In the genomic region with DNA sequence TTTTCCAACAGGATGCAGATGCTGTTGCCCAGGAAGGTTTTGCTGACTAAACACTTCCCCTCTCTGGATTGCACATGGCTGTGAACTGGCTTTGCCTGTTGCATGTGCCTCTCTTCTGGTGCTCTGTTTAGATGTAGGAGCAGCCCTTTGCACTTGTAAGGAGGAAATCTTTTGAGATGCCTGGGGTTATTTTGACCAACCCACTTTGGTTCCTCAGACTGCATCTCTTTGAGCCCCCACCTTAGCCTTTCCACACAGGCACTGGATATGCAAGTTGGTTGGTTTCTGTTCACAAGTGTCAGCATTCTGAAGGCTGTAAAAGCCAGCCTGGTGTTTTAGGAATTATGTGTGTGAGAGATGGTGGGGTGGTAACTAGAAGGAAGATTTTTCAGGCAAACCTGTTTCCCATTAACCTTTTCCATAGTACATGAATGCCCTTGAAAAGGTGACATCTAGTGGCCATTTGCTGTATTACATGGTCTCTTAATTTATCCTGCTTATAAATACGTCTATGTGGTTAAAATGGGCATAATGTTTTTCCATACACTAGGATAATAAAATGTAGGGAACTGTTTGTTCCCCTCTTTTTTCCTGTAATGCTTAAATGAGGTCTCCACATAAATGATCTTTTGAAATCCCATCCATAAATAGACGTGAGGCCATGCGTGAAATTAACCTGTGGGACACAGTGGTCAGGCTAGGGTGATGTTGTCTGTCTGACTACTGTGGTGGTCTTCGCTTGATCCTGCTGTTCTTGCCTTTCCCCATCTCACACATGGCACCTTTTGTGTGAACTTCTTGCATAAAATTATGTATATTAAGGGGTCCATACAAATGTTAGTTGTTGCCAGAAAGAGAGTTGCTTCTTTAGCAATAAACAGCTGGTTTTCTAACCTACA, we compare ENCODE assay signal across 8 mouse cellular contexts. TPM values are rescaled to one million over a fixed set of nuclear protein-coding genes. Genes with fewer than 3 reads are reported as not detected.
DNase-seq lines count a peak whose midpoint lies in the region; ATAC-seq and TF ChIP-seq lines count a peak whose summit lies in the region.
"Had no signal": no experiment of that assay in that cellular context is flagged by ENCODE, and none has a peak within 500 bp of the region (broad histone marks: within the 10 kb centered on the region; RNA-seq: fewer than 3 reads in every experiment).

No protein-coding gene starts in this region.

- 65% methylated on average over 4 of the region's 4 CpGs for WGBS in lung, adult 2 months
- WGBS in hindbrain, embryonic 15.5 days, result 65% methylated on average over 4 of the region's 4 CpGs

- no peaks in the 10 kb centered on the region for H3K9me3 ChIP-seq in hindbrain, embryonic 15.5 days

- no peak overlapping the region for H3K27ac ChIP-seq in hindbrain, embryonic 15.5 days (replicated peaks)

- no peak overlapping the region for H3K4me2 ChIP-seq in hindbrain, embryonic 15.5 days

- peak; percentile 7; the same call in 1 of the 2 replicates for ATAC-seq in common myeloid progenitor, adult 5-6 weeks (replicated peaks; ENCODE audit: low read depth, poor library complexity, severe bottlenecking)
- ATAC-seq in hindbrain, embryonic 15.5 days (ENCODE audit: low FRiP score, low read depth), result peak; percentile 69
- peak; percentile 13; the same call in 1 of the 2 replicates for ATAC-seq in megakaryocyte progenitor cell, adult 5-6 weeks (replicated peaks; ENCODE audit: poor library complexity)

- no peak overlapping the region for H3K9ac ChIP-seq in hindbrain, embryonic 15.5 days

- H3K36me3 ChIP-seq in hindbrain, embryonic 15.5 days, result no peaks in the 10 kb centered on the region

- peaks cover 5% of the 10 kb centered on the region; the same call in 1 of the 2 replicates for H3K4me1 ChIP-seq in lung, adult 2 months (ENCODE audit: control insufficient read depth, insufficient read depth, low read length)
- no peaks in the 10 kb centered on the region for H3K4me1 ChIP-seq in hindbrain, embryonic 15.5 days (replicated peaks)

- no peak for TF ChIP-seq POLR2A in lung, adult 2 months (IDR thresholded peaks at IDR 0.05; ENCODE audit: borderline replicate concordance, extremely low read depth, low read depth, low read length)

- no peak overlapping the region for H3K4me3 ChIP-seq in lung, adult 2 months (replicated peaks; ENCODE audit: extremely low read depth, low read depth, low read length)
- no peak overlapping the region for H3K4me3 ChIP-seq in hindbrain, embryonic 15.5 days

- H3K27me3 ChIP-seq in hindbrain, embryonic 15.5 days, result no peaks in the 10 kb centered on the region

- TF ChIP-seq CTCF in lung, adult 2 months (IDR thresholded peaks at IDR 0.05; ENCODE audit: insufficient read depth, low read length), result peak; percentile 47; the same call in 1 of the 2 replicates

- no peak for DNase-seq in lung, adult 2 months
- no peak for DNase-seq in lung, postnatal 4 days
- DNase-seq in R1 (ENCODE audit: low read depth, low spot score), result peak; percentile 74
- DNase-seq in ovary, adult 18-20 months (ENCODE audit: low spot score), result no peak

RNA-seq across cellular contexts. Expression of a gene that starts 1.8 kb away (rescaled TPM):
- polyA plus RNA-seq in lung, adult 2 months (2012; rRNA removed), result 3.0 TPM in 2 replicates
- total RNA-seq in common myeloid progenitor, adult 5-6 weeks (2017), result 0.58 and 0.91 TPM in 2 replicates
- polyA plus RNA-seq in hindbrain, embryonic 15.5 days (2015; fragmentation: Nextera tagmentation; extraction: Ambion mirVana), result 1.5 and 1.7 TPM in 2 replicates
- total RNA-seq in megakaryocyte progenitor cell, adult 5-6 weeks (2015), result 0.95 and 1.6 TPM in 2 replicates
- total RNA-seq in megakaryocyte progenitor cell, adult 5-6 weeks (2017), result 0.78 and 0.83 TPM in 2 replicates

RNA-seq across cellular contexts. Expression of a gene that starts 14.0 kb away (rescaled TPM):
- polyA plus RNA-seq in lung, adult 2 months (2012; rRNA removed), result 5.2 TPM in 1 of 2 replicates, not detected in the other
- total RNA-seq in common myeloid progenitor, adult 5-6 weeks (2017), result 0.14 TPM in 1 of 2 replicates, not detected in the other
- 0.09 and 0.14 TPM in 2 replicates for polyA plus RNA-seq in hindbrain, embryonic 15.5 days (2015; fragmentation: Nextera tagmentation; extraction: Ambion mirVana)
- total RNA-seq in megakaryocyte progenitor cell, adult 5-6 weeks (2015), result not detected in 2 replicates
- total RNA-seq in megakaryocyte progenitor cell, adult 5-6 weeks (2017), result not detected in 2 replicates
- total RNA-seq: hematopoietic stem cell, adult 5-6 weeks had no signal

RNA-seq across cellular contexts. Expression of a gene that starts 53.8 kb away (rescaled TPM):
- 3.0 and 4.6 TPM in 2 replicates for polyA plus RNA-seq in lung, adult 2 months (2012; rRNA removed)
- total RNA-seq in common myeloid progenitor, adult 5-6 weeks (2017), result 0.15 TPM in 1 of 2 replicates, not detected in the other
- 8.4 and 9.1 TPM in 2 replicates for polyA plus RNA-seq in hindbrain, embryonic 15.5 days (2015; fragmentation: Nextera tagmentation; extraction: Ambion mirVana)
- 0.32 TPM in 1 of 2 replicates, not detected in the other for total RNA-seq in megakaryocyte progenitor cell, adult 5-6 weeks (2015)
- total RNA-seq in megakaryocyte progenitor cell, adult 5-6 weeks (2017), result 0.17 TPM in 1 of 2 replicates, not detected in the other

RNA-seq across cellular contexts. Expression of a gene that starts 55.5 kb away (rescaled TPM):
- polyA plus RNA-seq in lung, adult 2 months (2012; rRNA removed), result 4.6 and 8.0 TPM in 2 replicates
- total RNA-seq in common myeloid progenitor, adult 5-6 weeks (2017), result 18.9 and 22.0 TPM in 2 replicates
- polyA plus RNA-seq in hindbrain, embryonic 15.5 days (2015; fragmentation: Nextera tagmentation; extraction: Ambion mirVana), result 3.3 and 3.8 TPM in 2 replicates
- 5.7 and 7.2 TPM in 2 replicates for total RNA-seq in megakaryocyte progenitor cell, adult 5-6 weeks (2015)
- 5.0 and 8.0 TPM in 2 replicates for total RNA-seq in megakaryocyte progenitor cell, adult 5-6 weeks (2017)

Comparison
In these comparisons a context has a peak if more than half of its experiments do, and no peak if none do; other contexts are left out.
1. ATAC-seq: peak in every context shown above with its lines; median percentile 69 in hindbrain, embryonic 15.5 days; 13 in megakaryocyte progenitor cell, adult 5-6 weeks; 7 in common myeloid progenitor, adult 5-6 weeks.